Mouse (Mus musculus) kidney, adult 18-20 months (tissue): ENCODE results near the gene Slk.
"Not testable (repeated sequence)": the region's sequence is repeated elsewhere in the genome, so short reads cannot be mapped to it uniquely, and the experiment has no call there.

Experiments
- DNase-seq: peaks from one replicate; pipeline ENCODE4 v3.0.0; 2021

Gene Slk

DNA sequence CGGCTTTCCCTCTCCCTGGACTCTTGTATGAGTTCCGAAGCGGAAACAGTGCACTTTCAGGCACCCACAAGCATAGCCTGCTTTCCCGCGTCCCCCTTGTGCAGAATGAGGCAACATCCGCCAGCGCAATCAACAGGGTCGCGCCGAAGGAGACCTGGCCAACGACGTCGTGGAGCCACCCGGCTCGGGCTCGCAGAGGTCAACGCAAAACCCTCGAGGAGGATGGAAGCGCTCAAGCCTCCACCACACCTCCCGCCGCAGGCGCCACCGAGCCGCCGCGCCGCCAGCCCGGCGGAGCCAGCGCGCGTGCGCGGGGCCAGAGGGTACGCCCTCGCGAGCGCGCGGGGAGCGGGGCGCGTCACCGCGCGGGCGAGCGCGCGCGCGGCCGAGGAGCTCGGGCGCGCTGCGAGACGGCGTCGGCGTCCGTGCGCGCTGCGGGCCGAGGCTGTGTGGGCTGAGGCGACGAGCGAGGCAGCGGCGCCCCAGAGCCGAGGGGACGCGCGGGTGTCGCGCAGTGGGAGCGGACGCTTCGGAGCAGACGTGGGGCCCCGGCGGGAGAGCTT lies at the start of gene Slk:
TSS of gene Slk (plus strand) at position 454 of the 563 bp plus-strand sequence.
- DNase-seq: peak; percentile 91

DNA sequence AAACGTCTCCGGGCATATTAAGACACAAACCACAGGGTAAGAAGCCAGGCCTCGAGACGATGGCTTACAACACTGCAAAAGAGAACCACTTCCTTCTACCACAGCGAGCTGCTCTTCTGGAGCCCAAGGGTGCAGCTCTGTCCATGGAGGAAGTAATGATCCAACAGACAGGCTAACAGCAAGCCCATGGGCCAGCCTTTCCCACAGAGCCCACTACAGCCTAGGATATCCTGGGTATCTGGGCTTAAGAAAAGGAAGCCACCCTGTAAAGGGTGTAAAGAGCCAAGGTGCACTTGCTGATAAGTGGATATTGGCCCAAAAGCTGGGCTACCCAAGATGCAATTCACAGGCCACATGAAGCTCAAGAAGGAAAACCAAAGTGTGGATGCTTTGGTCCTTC lies 48.2 kb upstream of the Slk start:
- no peak for DNase-seq

DNA sequence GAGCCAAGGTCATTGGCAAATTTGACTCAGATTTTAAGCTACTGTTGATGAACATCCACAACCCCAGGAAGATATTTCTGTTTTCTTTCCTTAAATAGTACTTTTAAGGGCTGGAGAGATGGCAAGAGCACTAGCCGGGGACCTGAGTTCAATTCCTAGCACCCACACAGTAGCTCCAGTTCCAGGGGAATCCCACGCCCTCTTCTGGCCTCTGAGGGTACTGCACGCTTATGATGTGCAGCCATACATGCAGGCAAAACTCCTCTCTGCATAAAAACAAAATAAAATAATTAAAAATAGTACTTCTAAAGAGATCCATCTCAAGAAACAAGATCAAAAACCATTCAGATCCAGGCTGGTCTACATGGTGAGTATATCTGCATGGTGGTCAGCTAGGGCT lies 47.0 kb upstream of the Slk start:
- no peak for DNase-seq

DNA sequence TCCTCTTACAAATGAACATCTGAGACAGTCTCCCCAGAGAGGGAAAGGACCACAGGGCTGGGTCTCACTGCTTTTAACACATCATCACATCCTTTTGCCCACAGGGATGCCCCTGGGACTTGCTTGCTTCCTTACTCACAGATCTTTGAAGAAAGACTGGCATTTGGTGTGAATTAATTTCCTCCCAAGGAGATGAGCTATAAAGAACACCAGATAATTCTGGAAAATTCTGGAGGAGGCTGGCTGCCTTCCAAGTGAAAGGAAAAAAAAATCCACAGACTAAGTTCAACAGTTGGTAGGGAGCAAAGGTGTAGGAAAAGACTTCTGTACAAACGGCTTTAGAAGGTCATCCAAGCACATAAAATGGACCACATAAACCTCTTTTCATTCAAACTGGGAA lies 45.3 kb upstream of the Slk start:
- no peak for DNase-seq

DNA sequence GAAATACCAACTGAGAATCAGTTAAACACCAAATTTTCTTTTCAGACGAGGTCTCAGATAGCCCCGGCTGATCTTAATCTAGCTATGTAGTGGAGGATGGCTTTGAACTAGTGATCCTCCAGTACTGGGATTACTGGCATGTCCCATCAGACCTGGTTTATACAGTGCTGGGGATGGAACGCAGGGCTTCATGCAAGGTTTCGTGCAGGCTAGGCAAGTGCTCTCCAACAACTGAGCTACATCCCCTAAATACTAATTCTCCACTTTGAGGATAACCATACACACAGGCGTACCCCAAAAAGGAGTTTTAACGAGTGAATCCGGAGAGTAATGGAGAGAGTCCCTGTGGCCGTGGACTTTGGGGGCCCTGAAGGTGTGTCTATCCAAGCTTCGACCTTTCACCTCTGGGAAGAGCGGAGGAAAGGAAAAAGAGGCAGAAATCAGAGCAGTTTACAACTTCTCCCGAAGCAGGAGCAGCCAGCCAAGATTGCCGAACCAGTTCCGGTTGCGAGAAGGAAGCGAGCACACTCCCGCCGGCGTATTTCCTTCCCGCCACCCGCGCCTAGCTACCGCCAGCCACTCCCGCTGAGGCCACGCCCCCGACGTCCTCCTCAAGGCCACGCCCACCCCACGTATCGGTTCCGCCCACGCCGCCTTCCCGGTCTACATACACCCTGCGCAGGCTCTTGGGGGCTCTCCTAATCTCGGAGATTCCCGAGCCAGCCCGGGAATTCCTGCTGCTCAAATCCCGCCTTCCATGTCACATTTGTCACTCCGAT lies 42.8 kb upstream of the Slk start:
- peak; percentile 98 for DNase-seq

DNA sequence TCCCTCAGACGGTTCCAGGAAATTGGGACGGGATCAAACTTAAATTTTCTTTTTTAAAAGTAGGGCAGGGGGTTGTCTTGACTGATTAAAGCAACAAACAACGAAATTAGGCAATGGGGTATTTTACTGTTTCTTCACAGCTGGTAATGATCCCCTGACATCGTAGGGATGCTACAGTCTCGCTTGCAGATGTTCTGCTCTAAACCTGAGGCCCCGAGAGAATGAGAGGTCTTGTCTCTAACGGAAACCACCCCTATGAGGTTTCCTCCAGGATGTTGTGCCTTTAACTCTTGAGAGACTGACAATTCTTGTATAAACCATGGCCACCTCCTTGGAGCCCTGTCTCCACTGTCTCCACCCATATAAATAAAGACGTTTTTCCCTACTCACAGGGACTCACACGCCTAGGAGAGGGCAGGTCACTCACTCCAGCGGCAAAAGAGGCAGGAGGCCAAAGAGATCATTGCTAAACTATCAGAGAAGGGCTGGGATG lies 42.1 kb upstream of the Slk start, which contains the start of gene Stn1:
TSS of gene Stn1 (minus strand) at position 208 of the 493 bp plus-strand sequence.
- DNase-seq: no peak

DNA sequence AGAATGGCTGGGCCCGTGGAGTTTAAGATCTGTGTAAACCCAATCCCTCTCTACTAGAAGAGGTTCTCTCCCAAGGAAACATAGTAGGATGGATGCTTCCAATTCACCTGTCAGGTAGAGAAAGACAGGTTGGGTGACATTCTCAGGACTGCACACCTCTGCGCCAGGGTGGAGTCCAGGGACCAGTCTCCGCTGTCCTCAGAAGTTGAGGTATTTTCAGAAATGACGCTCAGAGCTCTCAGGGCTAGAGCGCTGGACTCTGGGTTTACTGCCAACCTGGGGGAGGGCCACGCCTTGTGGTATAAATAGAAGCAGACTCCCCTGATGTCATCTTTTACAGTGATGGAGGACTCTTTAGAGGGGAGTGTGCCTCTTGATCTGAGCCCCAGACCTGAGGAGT lies 41.6 kb upstream of the Slk start:
- DNase-seq: no peak

DNA sequence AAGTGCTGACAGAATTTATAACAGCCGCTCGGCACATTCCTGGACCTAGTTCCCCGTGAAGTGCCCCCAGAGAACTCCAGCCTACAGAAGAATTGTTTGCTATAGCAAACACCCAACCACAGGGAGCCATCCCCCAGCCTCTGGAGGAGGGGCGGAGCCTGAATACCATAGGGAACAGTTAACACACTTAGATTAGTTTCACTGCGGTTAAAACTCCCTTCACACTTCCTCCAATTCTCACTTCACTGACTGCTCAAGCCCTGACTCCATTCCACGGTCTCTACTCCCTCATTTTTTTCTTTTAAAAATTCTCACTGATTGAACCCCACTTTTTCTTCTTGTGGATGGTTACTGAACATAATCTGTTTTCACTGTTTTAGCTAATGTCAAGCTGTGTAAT lies 40.7 kb upstream of the Slk start:
- DNase-seq: no peak

DNA sequence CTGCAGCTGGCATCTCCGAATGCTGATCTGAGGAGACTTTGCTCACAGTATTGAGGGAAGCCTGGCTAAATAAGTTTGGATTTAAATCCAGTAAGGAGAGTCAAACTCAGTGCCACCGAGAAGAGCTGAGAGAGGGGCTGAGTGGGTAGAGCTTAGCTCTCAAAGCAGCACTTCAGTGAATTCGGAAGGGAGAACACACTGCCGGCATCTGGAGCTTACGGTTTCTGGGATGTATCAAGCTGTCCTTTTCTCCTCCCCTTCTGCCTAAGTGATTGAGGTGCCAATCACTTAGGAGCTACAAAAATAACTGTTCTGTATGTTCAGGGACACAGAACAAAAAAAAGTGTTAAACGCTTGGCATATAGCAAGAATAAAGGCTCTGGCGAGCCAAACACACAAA lies 37.0 kb upstream of the Slk start:
- no peak for DNase-seq

DNA sequence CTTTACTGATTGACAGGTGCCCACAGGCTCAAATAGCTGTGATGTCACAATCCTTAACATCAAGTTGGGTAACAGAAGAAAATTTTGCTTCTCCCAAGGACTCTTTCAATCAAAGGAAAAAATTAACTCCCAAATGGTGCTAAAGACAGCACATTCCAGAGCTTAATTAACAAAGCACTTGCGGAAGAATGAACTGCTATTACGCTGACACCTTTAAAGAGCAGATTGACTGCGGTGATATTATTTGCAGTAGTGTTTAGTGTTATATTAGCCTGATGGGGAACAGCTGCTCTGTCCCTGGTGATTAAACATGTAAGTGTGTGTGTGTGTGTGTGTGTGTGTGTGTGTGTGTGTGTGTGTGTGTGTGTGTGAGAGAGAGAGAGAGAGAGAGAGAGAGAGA lies 34.4 kb upstream of the Slk start:
- no peak for DNase-seq

DNA sequence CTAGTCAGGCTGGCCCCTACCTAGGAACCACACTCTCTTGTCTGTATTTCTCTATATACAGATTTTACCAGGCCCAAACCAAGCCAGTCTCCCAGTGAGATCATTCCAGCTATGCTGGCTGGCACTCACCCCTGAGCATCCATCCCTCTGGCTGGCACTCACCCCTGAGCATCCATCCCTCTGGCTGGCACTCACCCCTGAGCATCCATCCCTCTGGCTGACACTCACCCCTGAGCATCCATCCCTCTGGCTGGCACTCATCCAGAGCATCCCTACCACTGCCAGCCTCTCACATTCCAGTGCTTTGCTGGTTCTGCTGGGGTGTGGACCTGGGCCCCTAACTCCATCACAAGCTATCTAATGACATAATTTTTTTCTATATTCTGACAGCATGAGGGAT lies 34.0 kb upstream of the Slk start:
- DNase-seq: no peak

DNA sequence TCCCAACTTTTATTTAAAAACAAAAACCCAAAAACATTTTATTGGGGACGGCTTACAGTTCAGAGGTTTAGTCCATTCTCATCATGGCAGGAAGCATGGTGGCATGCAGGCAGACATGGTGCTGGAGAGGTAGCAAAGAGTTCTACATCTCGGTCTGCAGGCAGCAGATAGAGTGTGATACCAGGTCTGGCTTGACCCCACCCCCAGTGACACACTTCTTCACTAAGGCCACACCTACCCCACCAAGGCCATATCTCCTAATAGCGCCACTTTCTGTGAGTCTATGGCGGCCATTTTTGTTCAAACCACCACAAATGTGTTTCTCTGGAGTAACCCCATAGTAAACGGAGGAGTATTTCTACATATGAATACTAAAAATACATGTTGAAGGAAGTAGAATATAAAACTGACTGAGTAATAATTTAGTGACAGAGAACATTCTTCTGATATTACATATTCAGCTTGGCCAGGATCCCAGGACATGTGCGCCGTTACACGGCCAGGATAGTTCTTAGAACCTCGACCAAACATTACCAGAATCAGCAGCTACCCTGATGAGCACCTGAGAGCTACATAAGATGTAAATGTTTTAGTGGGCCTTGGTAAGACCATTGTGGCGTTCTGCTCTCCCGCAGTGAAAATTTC lies 30.9 kb upstream of the Slk start:
- DNase-seq: no peak

DNA sequence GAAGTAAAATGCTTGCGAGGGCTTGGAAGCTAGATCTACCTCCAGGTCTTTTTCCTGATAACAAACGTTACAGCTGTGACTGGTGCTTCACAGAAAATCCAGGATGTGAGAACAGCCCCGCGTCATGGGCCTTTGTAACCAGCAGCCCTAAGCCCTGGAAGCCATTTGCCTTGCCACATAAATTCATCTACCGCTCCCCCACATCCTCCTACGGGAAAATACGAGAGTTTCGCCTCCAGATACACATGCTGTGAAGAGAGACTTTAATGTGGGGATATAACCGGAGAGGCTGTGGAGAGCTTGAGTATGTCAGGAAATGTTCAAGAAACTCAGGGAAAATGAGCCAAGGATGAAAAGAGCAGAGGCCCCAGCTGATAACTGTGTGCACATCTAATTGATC lies 30.3 kb upstream of the Slk start:
- no peak for DNase-seq

DNA sequence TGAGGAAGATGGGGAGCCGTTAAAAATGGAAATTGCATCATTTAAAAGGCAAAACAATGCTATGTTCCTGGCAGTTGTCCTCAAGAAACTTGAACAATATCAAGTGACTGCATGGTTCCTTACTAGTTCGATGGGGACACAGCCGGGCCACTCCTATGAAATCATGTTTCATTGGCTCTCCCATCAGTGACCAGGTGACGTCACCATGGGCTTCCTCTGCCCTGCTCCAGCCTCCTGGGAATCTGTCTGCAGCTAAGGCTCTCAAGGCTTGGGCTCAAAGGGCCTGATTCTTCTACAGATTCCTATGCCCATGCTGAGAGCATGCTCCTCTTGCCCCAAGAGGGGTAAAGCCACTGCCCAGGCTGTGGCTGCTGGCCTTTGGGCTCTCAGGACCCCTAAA lies 29.9 kb upstream of the Slk start:
- no peak for DNase-seq

DNA sequence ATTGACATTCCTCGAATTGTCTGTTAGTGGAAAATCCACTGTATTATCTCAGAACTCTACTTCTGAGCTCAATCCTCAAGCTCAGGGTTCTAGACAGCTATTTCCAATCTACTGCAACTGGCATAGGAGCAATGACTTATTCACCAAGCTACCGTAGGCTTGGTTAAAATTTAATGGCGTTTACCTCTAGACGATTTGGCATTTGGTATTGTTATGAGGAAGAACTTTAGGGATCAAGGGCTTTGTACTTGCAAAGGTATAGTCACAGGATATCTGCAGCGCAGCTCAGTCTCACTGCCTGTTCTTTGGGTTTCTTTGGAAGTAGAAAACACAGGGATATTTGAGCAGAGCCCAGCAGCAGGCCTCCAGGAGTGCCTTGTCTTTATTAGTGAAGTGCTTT lies 20.3 kb upstream of the Slk start:
- DNase-seq: no peak

DNA sequence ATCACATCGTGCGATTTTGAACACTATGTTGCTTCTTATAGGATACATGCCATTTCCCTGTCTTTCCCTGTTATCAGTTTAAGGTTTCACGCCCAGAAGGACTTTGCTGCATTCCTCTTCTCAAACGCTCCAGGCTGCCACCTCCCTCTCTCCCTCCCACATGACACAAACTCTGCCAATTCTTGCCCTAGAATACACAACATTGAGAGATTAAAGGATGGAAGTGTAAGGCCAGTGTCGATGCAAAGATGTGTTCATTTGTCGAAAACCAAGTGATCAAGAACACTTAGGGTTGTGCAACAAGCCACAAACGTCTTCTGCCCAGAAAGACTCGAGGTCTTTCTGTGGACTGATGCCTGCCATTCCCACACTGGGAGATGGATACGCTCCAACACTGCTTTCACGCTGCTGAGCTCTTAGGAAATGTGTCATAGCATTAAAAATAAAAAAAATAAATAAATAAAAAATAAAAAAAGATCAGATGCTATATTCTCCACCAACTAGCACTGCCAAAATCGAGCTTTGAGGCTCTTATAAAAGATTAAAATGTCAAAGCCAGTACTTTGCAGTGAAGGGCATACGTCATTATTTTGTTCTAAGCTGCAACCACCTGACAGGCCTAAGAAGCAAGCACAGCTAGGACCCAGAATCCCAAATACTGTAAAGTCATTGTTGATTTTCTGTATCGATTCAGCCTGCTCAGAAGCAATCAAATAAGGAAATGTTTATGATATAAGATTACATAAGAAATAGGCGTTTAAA lies 19.5 kb upstream of the Slk start:
- no peak for DNase-seq

DNA sequence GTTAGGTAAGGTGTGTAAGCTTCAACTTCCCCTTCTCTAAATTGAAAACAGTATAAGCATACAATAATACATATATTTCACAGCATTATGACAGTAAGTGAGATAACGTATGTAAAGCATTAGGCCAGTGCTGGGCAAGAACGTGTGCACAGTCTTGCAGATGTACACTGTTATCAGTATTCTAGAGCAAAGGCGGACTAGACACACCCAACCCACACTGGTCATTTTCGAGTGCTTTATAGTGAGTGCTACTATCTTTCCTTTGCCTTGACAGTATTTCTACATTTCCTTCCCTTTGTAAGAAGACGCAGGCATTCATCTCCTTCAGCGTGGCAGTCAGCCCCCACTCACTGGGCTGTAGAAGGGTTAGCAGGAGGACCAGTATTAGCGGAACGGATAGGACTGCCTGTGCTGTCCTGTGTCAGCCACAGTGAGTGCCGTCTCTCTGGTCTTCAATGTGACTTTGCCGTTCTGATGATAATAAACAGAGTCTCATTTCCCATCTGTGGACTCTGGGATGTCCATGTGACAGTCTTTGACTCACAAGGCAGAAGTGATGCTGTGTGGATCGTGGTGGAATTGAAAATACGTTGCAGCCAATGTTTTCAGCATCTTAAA lies 18.8 kb upstream of the Slk start:
- DNase-seq: no peak

DNA sequence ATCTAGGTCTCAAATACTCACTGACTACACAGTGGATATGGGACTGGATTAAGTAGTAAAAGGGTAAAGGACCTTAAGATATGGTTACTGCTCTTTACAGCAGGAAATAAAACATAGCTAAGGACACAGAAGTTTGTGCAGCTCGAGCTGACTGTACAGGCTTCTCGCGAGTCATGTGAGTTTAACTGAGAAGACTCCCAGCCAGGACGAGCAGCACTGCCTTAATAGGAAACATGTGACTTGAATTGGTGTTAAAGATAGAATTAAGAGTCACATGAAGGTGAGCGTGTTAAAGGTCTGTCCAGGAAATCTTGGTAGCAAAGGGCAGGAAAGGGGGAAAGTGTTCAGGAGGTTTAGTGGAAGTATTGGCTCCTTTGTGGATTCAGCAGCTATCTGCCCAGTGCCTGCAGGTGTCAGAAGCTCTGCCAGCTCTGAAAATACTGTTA lies 17.5 kb upstream of the Slk start:
- peak; percentile 54 for DNase-seq

DNA sequence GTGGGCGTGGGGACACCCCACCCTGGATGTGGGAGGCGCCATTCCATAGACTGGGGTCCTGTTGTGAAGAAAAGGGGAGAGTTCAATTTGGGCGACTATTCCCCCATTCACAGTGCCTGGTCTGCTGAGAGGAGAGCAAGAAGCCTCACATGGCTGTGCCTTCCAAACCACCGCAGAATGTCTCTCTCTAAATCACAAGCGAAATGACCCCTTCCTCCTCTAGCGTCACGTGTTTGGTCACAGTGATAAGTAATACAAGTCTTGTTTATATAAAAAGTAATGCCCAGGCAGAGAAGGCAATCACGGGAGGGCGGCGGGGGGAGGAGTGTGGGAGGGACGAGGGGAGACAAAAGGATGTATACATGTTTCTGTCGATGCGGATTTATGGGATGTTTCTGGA lies 15.8 kb upstream of the Slk start:
- DNase-seq: no peak

DNA sequence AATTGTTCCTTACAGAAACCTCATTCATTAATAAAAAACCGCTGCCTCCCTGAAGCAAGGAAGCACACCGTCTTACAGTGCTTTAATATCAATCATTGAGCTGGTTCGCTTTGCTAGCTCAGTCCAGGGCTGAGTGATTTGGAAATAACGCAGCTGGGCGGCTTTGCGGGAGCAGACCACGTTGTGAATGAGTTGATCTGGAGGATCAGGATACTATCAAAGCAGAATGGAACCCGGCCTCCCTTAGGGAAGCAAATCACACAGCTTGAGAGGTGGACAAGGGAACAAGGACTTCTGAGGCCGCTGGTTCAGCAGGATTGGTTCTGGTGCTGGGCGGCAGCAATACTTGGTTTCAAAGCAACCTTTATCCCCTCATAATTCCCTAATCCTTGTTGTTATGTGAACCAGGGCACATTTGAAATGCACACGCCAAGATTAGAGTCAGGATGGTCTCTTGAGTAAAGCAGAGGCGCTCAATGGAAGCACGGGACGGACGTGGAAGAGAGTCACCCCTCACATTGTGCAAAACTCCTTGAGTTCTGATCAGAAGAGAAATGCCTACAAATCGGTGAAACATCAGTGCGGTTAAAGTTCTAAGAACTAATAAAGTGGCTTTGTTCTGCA lies 14.3 kb upstream of the Slk start:
- DNase-seq: no peak

DNA sequence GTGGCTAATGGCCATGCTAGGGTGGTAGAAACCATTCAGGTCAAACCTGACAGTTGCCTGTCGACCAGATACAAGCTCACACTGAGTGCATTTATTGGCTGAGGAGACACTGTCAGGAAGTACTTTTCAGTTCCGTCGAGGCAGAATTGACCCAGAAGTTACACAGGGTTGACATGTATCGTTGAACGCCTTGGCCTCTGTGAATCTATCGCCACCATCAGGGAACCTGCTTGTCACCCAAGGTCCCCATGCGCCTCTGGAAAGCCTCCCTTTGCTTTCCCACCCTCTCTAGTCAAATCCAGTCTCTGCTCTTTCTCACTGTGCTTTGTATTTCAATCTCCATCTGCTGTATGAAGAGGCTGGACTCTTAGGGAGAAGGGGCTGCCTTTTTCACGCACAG lies 13.5 kb upstream of the Slk start:
- DNase-seq: no peak

DNA sequence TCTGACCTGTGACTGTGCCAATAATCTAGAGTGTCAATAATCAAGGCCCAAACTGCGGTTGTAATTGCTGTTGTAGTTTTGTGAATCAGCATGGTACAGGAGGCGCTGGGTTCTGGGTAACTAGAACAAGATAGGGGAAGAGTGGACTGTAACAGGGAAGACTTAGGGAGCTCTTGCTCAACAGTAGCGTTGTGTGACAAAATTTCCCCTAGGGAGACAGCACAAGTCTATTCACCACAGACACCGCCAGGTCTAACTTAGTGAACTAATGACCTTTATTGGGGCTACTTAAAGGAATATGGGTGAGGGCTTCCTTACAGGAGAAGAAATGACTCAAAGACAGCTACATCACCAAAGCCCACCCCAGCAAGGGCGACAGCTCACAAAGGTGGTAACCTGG lies 9.4 kb upstream of the Slk start:
- no peak for DNase-seq

DNA sequence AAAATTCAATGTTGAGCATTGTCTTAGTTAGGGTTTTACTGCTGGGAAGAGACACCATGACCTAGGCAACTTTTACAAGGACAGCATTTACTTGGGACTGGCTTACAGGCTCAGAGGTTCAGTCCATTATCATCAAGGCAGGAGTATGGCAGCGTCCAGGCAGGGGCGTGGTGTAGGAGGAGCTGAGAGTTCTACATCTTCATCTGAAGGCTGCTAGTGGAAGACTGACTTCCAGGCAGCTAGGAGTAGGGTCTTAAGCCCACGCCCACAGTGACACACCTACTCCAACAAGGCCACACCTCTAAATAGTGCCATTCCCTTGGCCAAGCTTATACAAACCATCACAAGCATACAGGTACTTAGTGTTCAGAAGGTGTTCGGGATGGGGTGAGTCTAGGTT lies 7.5 kb upstream of the Slk start:
- not testable (repeated sequence) for DNase-seq
